Mouse (Mus musculus) G1E-ER4 (cell line): ENCODE results near the gene H2al1e. TPM values are rescaled to one million over a fixed set of nuclear protein-coding genes. Genes with fewer than 3 reads are reported as not detected.
"Not testable (repeated sequence)": the region's sequence is repeated elsewhere in the genome, so short reads cannot be mapped to it uniquely, and the experiment has no call there.

Experiments
- GATA1 ChIP-seq: IDR thresholded peaks from one replicate; pipeline ENCODE4 v1.8.0; 2012; ENCODE audit warnings: low read length, inconsistent platforms
- polyA plus RNA-seq: library from polyadenylated mRNA; stranded (reverse); fragments of >175 nt; gene quantifications from 2 replicates; pipeline ENCODE4 v1.2.3, GENCODE M21; 2012

Gene H2al1e
- polyA plus RNA-seq: not detected in 2 replicates

GRCm38 (mm10) chrX:11311634-11312033 lies at the start of gene H2al1e:
Gene H2al1e, plus strand, starts transcription at chrX:11311934.
- TF ChIP-seq GATA1: not testable (repeated sequence)

- no peak for TF ChIP-seq GATA1
Measured at GRCm38 (mm10) chrX:11264918-11265317, 46.8 kb upstream of the H2al1e start.

- no peak for TF ChIP-seq GATA1
Measured at GRCm38 (mm10) chrX:11267791-11268190, 43.9 kb upstream of the H2al1e start.

GRCm38 (mm10) chrX:11269074-11269473 lies 42.7 kb upstream of the H2al1e start:
- no peak for TF ChIP-seq GATA1

- TF ChIP-seq GATA1: no peak
Measured at GRCm38 (mm10) chrX:11273190-11273589, 38.5 kb upstream of the H2al1e start.

- TF ChIP-seq GATA1: no peak
Measured at GRCm38 (mm10) chrX:11277083-11277482, 34.7 kb upstream of the H2al1e start.

GRCm38 (mm10) chrX:11280741-11281140 lies 31.0 kb upstream of the H2al1e start:
- no peak for TF ChIP-seq GATA1

- no peak for TF ChIP-seq GATA1
Measured at GRCm38 (mm10) chrX:11288306-11288882, 23.3 kb upstream of the H2al1e start.

GRCm38 (mm10) chrX:11289244-11289643 lies 22.5 kb upstream of the H2al1e start:
- TF ChIP-seq GATA1: no peak

GRCm38 (mm10) chrX:11298957-11299356 lies 12.8 kb upstream of the H2al1e start, which contains the start of gene H2al1a:
Gene H2al1a, plus strand, starts transcription at chrX:11299257.
- not testable (repeated sequence) for TF ChIP-seq GATA1

GRCm38 (mm10) chrX:11302132-11302531 lies 9.6 kb upstream of the H2al1e start, which contains the start of gene H2al1b:
Gene H2al1b, plus strand, starts transcription at chrX:11302432.
- not testable (repeated sequence) for TF ChIP-seq GATA1

- TF ChIP-seq GATA1: not testable (repeated sequence)
Measured at GRCm38 (mm10) chrX:11305355-11305754, 6.4 kb upstream of the H2al1e start, which contains the start of gene H2al1c. Gene H2al1c, plus strand, starts transcription at chrX:11305655.

- TF ChIP-seq GATA1: not testable (repeated sequence)
Measured at GRCm38 (mm10) chrX:11308524-11308923, 3.2 kb upstream of the H2al1e start, which contains the start of gene H2al1d. Gene H2al1d, plus strand, starts transcription at chrX:11308824.

- not testable (repeated sequence) for TF ChIP-seq GATA1
Measured at GRCm38 (mm10) chrX:11314858-11315257, 3.1 kb downstream of the H2al1e start, which contains the start of gene H2al1f. Gene H2al1f, plus strand, starts transcription at chrX:11315158.

- not testable (repeated sequence) for TF ChIP-seq GATA1
Measured at GRCm38 (mm10) chrX:11317956-11318355, 6.2 kb downstream of the H2al1e start, which contains the start of gene H2al1g. Gene H2al1g, plus strand, starts transcription at chrX:11318256.

GRCm38 (mm10) chrX:11321192-11321591 lies 9.5 kb downstream of the H2al1e start, which contains the start of gene H2al1h:
Gene H2al1h, plus strand, starts transcription at chrX:11321492.
- TF ChIP-seq GATA1: not testable (repeated sequence)

- TF ChIP-seq GATA1: not testable (repeated sequence)
Measured at GRCm38 (mm10) chrX:11324359-11324758, 12.6 kb downstream of the H2al1e start, which contains the start of gene H2al1i. Gene H2al1i, plus strand, starts transcription at chrX:11324659.
